Mouse (Mus musculus): Measurements from ENCODE around the gene Hikeshi. TPM values are rescaled to one million over a fixed set of nuclear protein-coding genes. Genes with fewer than 3 reads are reported as not detected.

Gene Hikeshi
- polyA plus RNA-seq (2012; rRNA removed; ENCODE audit: low replicate concordance) = 39.0 and 85.0 TPM in 2 replicates

GRCm38 (mm10) chr7:89940571-89941463, at the start of gene Hikeshi:
Gene Hikeshi, minus strand, starts transcription at chr7:89941204.

GRCm38 (mm10) chr7:89980485-89981422, 39.8 kb upstream of the Hikeshi start, which contains the start of gene Eed:
Gene Eed, minus strand, starts transcription at chr7:89980983.

DNA sequence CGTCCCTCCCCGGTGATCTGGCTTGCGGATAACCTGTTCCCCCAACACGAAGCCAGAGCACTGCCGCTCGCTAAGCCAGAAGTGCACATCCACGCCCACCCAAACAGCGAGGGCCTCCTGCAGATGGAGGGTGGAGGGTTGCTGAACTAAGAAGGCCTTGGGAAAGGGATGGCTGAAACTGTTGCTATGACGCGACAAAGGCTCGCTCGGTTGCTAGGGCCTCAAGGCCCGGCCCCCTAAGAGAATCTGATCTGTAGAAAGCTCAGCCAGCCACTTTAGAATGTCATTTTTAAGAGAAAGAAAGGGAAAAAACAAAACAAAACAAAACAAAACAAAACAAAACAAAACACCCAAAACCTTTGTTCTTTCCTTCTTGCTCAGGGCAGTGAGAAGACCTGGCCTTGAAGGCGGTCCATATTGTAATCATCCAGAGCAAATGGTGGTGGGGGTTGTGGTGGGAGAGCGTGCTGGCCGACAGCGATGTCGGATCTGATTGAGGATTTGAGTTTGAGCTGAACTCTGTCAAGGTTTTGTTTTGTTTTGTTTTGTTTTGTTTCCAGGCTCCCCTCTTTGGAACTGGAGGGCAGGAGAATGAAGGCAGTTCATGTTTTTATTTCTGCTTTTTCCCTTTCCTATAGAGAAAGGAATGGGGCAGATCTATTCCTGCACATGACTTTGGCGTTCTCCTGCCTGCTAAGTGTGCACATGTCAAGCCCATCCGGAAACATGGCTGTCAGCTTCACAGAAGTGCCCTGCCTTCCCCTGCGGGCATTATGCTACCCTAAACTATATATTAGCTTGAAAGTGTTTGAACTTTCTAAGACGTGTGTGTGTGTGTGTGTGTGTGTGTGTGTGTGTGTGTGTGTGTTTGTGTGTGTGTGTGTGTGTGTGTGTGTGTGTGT, 37.3 kb downstream of the Hikeshi start, which contains the start of gene Ccdc81:
Ccdc81 (minus strand) TSS at position 188 of the 902 bp plus-strand sequence.

Other genes with a start within 250 kb of the Hikeshi start
- gene Ccdc81, start 37.6 kb downstream of the Hikeshi start, polyA plus RNA-seq (2012; rRNA removed; ENCODE audit: low replicate concordance) = not detected in 2 replicates
- 11.5 and 15.6 TPM in 2 replicates for gene Eed, start 39.8 kb upstream of the Hikeshi start, polyA plus RNA-seq (2012; rRNA removed; ENCODE audit: low replicate concordance)
- 40.6 and 84.7 TPM in 2 replicates for gene Picalm, start 189.0 kb upstream of the Hikeshi start, polyA plus RNA-seq (2012; rRNA removed; ENCODE audit: low replicate concordance)